Mouse (Mus musculus) spleen, adult 2 months (tissue): ENCODE data around the gene Dbndd2.

ENCODE experiments used
- CTCF ChIP-seq: fragments of 200-500 bp; IDR thresholded peaks from 2 replicates; pipeline ENCODE4 v1.5.1; 2011; ENCODE audit warnings: mild to moderate bottlenecking, inconsistent platforms; ENCODE audit not compliant: insufficient read depth, insufficient read length, insufficient replicate concordance; ENCODE audit errors: extremely low read depth
- POLR2A ChIP-seq: fragments of 200-500 bp; IDR thresholded peaks from 2 replicates; pipeline ENCODE4 v1.6.1; 2011; ENCODE audit warnings: low read depth, low read length, inconsistent platforms

GRCm38 (mm10) chr2:164452000-164452676 lies 33.8 kb upstream of the Dbndd2 start:
- no peak for TF ChIP-seq CTCF
- no peak for TF ChIP-seq POLR2A
